Mouse (Mus musculus) forebrain, embryonic 10.5 days (tissue): ENCODE measurements around the gene Helz. TPM values are rescaled to one million over a fixed set of nuclear protein-coding genes. Genes with fewer than 3 reads are reported as not detected.

Source experiments
- DNase-seq: peaks from one replicate; pipeline ENCODE4 v3.0.0-alpha.2; 2017; ENCODE audit warnings: low spot score; ENCODE audit errors: extremely low spot score
- H3K27ac ChIP-seq: fragments of 300-500 bp; sonication (generic); 2 replicates; pipeline ENCODE4 v1.5.1; 2016; ENCODE audit warnings: mild to moderate bottlenecking
- H3K27me3 ChIP-seq: fragments of 300-500 bp; sonication (generic); 2 replicates; pipeline ENCODE4 v1.6.1; 2016; ENCODE audit warnings: mild to moderate bottlenecking; ENCODE audit not compliant: poor library complexity, severe bottlenecking
- H3K36me3 ChIP-seq: fragments of 300-500 bp; sonication (generic); replicated peaks from 2 replicates; pipeline ENCODE4 v1.6.1; 2016; ENCODE audit warnings: mild to moderate bottlenecking, moderate library complexity
- H3K4me1 ChIP-seq: fragments of 300-500 bp; sonication (generic); 2 replicates; pipeline ENCODE4 v1.6.1; 2016
- H3K4me3 ChIP-seq: fragments of 300-500 bp; sonication (generic); 2 replicates; pipeline ENCODE4 v1.5.1; 2016; ENCODE audit warnings: mild to moderate bottlenecking, moderate library complexity
- H3K9me3 ChIP-seq: fragments of 300-500 bp; sonication (generic); 2 replicates; pipeline ENCODE4 v1.6.1; 2016; ENCODE audit warnings: mild to moderate bottlenecking, moderate library complexity
- WGBS: fragments of 180-500 bp; shearing (Covaris S2); methylation state at CpG from one replicate; pipeline ENCODE4 v1.1.7; 2016; 5-methylcytosine and 5-hydroxymethylcytosine counted together
- microRNA-seq: library from miRNA; unstranded; fragments of <30 nt; microRNA quantifications from one replicate; pipeline ENCODE4, GENCODE M21; 2017
- polyA plus RNA-seq: library from polyadenylated mRNA; unstranded; fragments of >200 nt; fragmentation: Nextera tagmentation; extraction: Ambion mirVana; gene quantifications from 2 replicates; pipeline ENCODE4 v1.2.1, GENCODE M21; 2016

Helz gene
- polyA plus RNA-seq, 1 experiment from 2014 or later = 20.5 TPM

GRCm38 (mm10) chr11:107731498-107731897 is 183.8 kb downstream of the Helz start:
- no peaks in the 10 kb centered on the region for H3K27me3 ChIP-seq
- H3K36me3 ChIP-seq = peaks cover 45% of the 10 kb centered on the region
- no peaks in the 10 kb centered on the region for H3K9me3 ChIP-seq
- 84% methylated on average over 5 of the region's 5 CpGs for WGBS
- no peak for DNase-seq
- H3K4me1 ChIP-seq = no peaks in the 10 kb centered on the region
- no peak overlapping the region for H3K4me3 ChIP-seq
- no peak overlapping the region for H3K27ac ChIP-seq

- H3K27me3 ChIP-seq = no peaks in the 10 kb centered on the region
- no peaks in the 10 kb centered on the region for H3K4me1 ChIP-seq
- WGBS = 95% methylated on average over 7 of the region's 7 CpGs
- no peak overlapping the region for H3K27ac ChIP-seq
- H3K36me3 ChIP-seq = peaks cover 67% of the 10 kb centered on the region
- no peak overlapping the region for H3K4me3 ChIP-seq
- DNase-seq = no peak
- H3K9me3 ChIP-seq = no peaks in the 10 kb centered on the region
Observed at GRCm38 (mm10) chr11:107734133-107734532, 186.4 kb downstream of the Helz start.

GRCm38 (mm10) chr11:107737886-107738285 is 190.2 kb downstream of the Helz start:
- WGBS = 83% methylated on average over 6 of the region's 6 CpGs
- no peak for DNase-seq
- Histone ChIP-seq H3K27ac (no peak overlapping the region), H3K4me3 (no peak overlapping the region), H3K36me3 (peaks cover 75% of the 10 kb centered on the region), H3K27me3 (no peaks in the 10 kb centered on the region), H3K9me3 (no peaks in the 10 kb centered on the region), H3K4me1 (peaks cover 23% of the 10 kb centered on the region)

- Histone ChIP-seq H3K27ac (no peak overlapping the region), H3K27me3 (no peaks in the 10 kb centered on the region), H3K4me1 (peaks cover 28% of the 10 kb centered on the region), H3K36me3 (peaks cover 74% of the 10 kb centered on the region), H3K9me3 (no peaks in the 10 kb centered on the region), H3K4me3 (no peak overlapping the region)
- no peak for DNase-seq
- whole genome bisulfite sequencing = 84% methylated on average over 20 of the region's 20 CpGs
Observed at GRCm38 (mm10) chr11:107738418-107739099, 190.8 kb downstream of the Helz start.

- H3K36me3 ChIP-seq = peaks cover 34% of the 10 kb centered on the region
- peaks cover 28% of the 10 kb centered on the region for H3K4me1 ChIP-seq
- no peak overlapping the region for H3K27ac ChIP-seq
- 83% methylated on average over 3 of the region's 3 CpGs for WGBS
- no peaks in the 10 kb centered on the region for H3K9me3 ChIP-seq
- H3K27me3 ChIP-seq = no peaks in the 10 kb centered on the region
- no peak for DNase-seq
- no peak overlapping the region for H3K4me3 ChIP-seq
Observed at GRCm38 (mm10) chr11:107743100-107743499, 195.4 kb downstream of the Helz start.

Small RNAs within 50 kb of the gene (microRNA-seq; reads per million reads assigned to microRNA genes)
- gene Mir6932 = not detected

Other genes starting within 250 kb of the Helz start
- gene Pitpnc1, start 77.2 kb upstream of the Helz start, polyA plus RNA-seq = 26.8 and 32.0 TPM in 2 replicates
- gene Psmd12, start 68.4 kb upstream of the Helz start, polyA plus RNA-seq = 231 and 246 TPM in 2 replicates
- 0.16 TPM in 1 of 2 replicates, not detected in the other for gene Cacng1, start 168.6 kb downstream of the Helz start, polyA plus RNA-seq
- gene Cacng4, start 246.6 kb downstream of the Helz start, polyA plus RNA-seq = 6.3 and 7.0 TPM in 2 replicates